Mouse (Mus musculus): ENCODE data around the gene Kiss1.
"Not testable (repeated sequence)": the region's sequence is repeated elsewhere in the genome, so short reads cannot be mapped to it uniquely, and the experiment has no call there.

The Kiss1 gene

GRCm38 (mm10) chr1:133317149-133317548 is 4.5 kb upstream of the Kiss1 start:
- DNase-seq (ENCODE audit: low spot score) = no peak

GRCm38 (mm10) chr1:133323333-133323732 is 1.7 kb downstream of the Kiss1 start:
- DNase-seq (ENCODE audit: low spot score) = peak; percentile 60

- DNase-seq (ENCODE audit: low spot score) = no peak
Observed at GRCm38 (mm10) chr1:133325951-133326350, 4.3 kb downstream of the Kiss1 start.

- DNase-seq (ENCODE audit: low spot score) = no peak
Observed at GRCm38 (mm10) chr1:133327094-133327493, 5.4 kb downstream of the Kiss1 start.

- DNase-seq (ENCODE audit: low spot score) = no peak
Observed at GRCm38 (mm10) chr1:133328299-133328795, 6.7 kb downstream of the Kiss1 start.

GRCm38 (mm10) chr1:133328896-133329637 is 7.4 kb downstream of the Kiss1 start:
- DNase-seq (ENCODE audit: low spot score) = no peak

GRCm38 (mm10) chr1:133329638-133329964 is 7.9 kb downstream of the Kiss1 start:
- DNase-seq (ENCODE audit: low spot score) = no peak

- DNase-seq (ENCODE audit: low spot score) = no peak
Observed at GRCm38 (mm10) chr1:133331142-133331541, 9.5 kb downstream of the Kiss1 start.

- no peak for DNase-seq (ENCODE audit: low spot score)
Observed at GRCm38 (mm10) chr1:133332656-133333430, 11.2 kb downstream of the Kiss1 start.

GRCm38 (mm10) chr1:133333937-133334336 is 12.3 kb downstream of the Kiss1 start:
- DNase-seq (ENCODE audit: low spot score) = no peak

- not testable (repeated sequence) for DNase-seq (ENCODE audit: low spot score)
Observed at GRCm38 (mm10) chr1:133340403-133340802, 18.7 kb downstream of the Kiss1 start.

GRCm38 (mm10) chr1:133344357-133344756 is 22.7 kb downstream of the Kiss1 start:
- no peak for DNase-seq (ENCODE audit: low spot score)

GRCm38 (mm10) chr1:133346531-133346930 is 24.9 kb downstream of the Kiss1 start:
- no peak for DNase-seq (ENCODE audit: low spot score)

GRCm38 (mm10) chr1:133347226-133347625 is 25.6 kb downstream of the Kiss1 start:
- DNase-seq (ENCODE audit: low spot score) = no peak

GRCm38 (mm10) chr1:133347693-133348520 is 26.2 kb downstream of the Kiss1 start:
- no peak for DNase-seq (ENCODE audit: low spot score)

GRCm38 (mm10) chr1:133350210-133350609 is 28.5 kb downstream of the Kiss1 start, which contains the start of gene Ren1:
TSS of gene Ren1 (plus strand) at chr1:133350510.
- no peak for DNase-seq (ENCODE audit: low spot score)

- no peak for DNase-seq (ENCODE audit: low spot score)
Observed at GRCm38 (mm10) chr1:133351762-133352161, 30.1 kb downstream of the Kiss1 start.

GRCm38 (mm10) chr1:133353371-133353809 is 31.7 kb downstream of the Kiss1 start:
- DNase-seq (ENCODE audit: low spot score) = peak; percentile 89

GRCm38 (mm10) chr1:133355469-133355868 is 33.8 kb downstream of the Kiss1 start:
- DNase-seq (ENCODE audit: low spot score) = no peak

- no peak for DNase-seq (ENCODE audit: low spot score)
Observed at GRCm38 (mm10) chr1:133355912-133356311, 34.2 kb downstream of the Kiss1 start.

- DNase-seq (ENCODE audit: low spot score) = no peak
Observed at GRCm38 (mm10) chr1:133356330-133356729, 34.7 kb downstream of the Kiss1 start.

- DNase-seq (ENCODE audit: low spot score) = no peak
Observed at GRCm38 (mm10) chr1:133361006-133361405, 39.3 kb downstream of the Kiss1 start.

Data from MN1 (cell line).